Mouse (Mus musculus) heart, postnatal 25 days (tissue): ENCODE measurements around the gene Rbm6. TPM values are rescaled to one million over a fixed set of nuclear protein-coding genes. Genes with fewer than 3 reads are reported as not detected.

Source experiments
- DNase-seq: peaks from one replicate; pipeline ENCODE4 v3.0.0; 2022; ENCODE audit warnings: low spot score
- intact Hi-C: fragments of 180-260 bp; cut with DNase I; formaldehyde crosslinking; loops from one replicate; pipeline ENCODE4 v1.15.1; 2025
- total RNA-seq, 2 experiments: library from RNA; stranded (reverse); gene quantifications; 2 replicates each; pipeline ENCODE4 v1.2.3; 2021

Gene Rbm6
- total RNA-seq, 2 experiments from 2014 or later = 29.9 to 30.3 TPM

DNA sequence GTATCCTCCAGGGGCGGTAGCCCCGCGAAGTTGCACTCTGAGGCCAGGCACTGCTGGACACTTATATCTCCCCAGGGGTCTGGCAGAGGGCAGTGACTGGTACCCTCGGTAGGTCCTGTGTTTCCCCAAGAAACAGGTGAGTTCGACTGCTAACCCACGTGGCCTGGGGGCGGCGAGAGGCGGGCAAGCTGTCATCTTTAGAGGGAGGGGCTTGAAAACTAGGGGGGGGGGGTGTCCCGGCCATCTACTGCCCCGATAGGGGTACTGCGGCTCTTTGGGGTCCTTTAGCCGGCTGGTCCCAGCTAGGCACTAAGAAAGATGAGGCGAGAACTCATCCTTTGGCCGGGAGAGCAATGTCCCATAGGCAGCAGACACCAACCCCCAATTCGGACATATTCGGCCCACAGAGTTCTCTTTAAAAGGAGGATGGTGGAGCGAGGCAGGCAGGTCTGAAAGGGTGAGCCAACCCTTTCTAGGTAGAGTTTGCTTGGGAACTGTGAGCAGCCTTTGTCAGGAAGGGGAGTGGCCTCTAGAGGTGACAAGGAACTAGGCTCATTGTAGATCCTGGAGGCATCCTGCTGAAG is 15.3 kb upstream of the Rbm6 start:
- intact Hi-C loops = no loop called here
- no peak for DNase-seq

DNA sequence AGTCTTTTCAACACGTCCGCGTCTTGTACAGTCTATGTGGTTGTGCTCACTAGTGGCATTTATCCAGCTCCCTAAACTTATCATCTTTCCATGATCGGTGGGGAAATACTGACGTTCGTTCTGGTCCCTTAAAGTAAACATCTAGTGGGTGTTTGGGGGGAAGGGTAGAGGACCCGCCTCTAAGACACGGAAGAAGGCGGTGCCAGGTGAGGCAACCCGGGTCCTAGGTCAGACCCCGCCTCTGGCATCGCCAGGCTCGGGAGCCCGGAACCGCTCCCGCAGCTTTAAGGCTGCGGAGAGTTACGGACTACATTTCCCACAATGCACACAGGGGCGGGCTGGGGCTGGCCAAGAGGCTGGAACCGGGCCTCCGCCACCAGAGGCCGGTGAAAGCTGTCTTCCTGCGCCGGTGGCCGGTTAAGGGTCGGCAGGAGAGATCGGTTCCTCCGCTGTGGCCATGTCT is 14.8 kb upstream of the Rbm6 start, which contains the start of gene Mon1a:
Mon1a (plus strand) TSS at position 348 of the 463 bp plus-strand sequence.
- intact Hi-C loops = no loop called here
- DNase-seq = peak; percentile 86

DNA sequence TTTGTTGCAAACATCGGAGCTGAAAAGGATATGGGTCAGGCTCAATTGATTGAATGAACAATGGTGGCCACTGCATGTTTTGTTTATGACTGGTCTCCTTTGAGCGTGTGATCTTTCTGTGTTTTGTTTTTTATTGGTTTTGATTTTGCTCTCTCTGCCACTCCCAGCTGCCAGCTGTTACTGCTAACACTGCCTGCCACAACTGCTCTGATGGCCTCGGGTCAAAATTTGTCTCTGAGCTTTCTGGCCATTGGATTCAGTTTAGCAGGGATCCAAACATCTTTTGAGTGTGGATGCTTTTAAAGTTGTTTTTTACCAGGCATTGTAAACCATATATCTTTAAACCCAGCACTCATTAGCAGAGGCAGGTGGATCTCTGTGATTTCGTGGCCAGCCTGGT is 7.4 kb upstream of the Rbm6 start:
- intact Hi-C loops = no loop called here

DNA sequence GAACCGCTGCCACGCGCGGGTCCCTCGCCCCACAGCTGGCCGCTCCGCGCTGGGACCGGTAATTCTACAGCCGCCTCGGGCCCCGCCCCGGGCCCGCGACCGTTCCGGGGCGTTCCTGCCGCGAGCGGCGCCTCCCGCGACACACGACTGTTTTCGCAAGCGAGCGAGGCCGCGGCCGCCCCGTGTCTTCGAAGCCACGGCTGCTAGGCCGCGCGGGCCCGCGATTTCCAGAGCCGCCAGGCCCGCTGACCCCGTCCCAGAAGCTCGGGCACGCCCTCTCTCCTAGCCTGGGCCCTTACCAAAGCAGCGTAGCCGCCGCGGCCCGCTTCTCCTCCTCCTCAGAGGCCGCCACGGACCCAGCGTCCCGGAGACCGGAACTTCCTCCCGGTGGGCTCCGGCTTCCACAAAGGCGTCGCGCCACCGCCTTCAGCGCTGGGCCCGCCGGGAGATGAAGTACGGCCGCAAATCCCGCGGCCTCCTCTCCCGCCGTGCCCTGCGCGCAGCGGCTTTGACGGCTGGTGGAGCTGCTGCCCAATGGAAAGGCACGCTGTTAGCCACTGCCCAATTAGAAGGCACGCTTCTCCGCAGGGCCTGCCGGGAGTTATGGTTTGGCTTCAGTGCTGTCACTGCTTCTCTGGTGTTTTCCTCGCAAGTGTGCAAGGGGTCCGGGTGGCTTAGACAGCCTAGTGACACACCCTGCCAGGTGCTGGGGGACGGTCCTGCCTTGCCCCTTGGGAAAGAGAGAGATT is 513 bp downstream of the Rbm6 start:
- intact Hi-C loops = loop anchor here (10.0 kb wide), 1 partner anchor 422 kb away; the partner anchor contains the start of genes Amt and Nicn1
- DNase-seq = peak; percentile 93

More for the DNA sequence above, 7.4 kb upstream of the Rbm6 start:
- no peak for DNase-seq

DNA sequence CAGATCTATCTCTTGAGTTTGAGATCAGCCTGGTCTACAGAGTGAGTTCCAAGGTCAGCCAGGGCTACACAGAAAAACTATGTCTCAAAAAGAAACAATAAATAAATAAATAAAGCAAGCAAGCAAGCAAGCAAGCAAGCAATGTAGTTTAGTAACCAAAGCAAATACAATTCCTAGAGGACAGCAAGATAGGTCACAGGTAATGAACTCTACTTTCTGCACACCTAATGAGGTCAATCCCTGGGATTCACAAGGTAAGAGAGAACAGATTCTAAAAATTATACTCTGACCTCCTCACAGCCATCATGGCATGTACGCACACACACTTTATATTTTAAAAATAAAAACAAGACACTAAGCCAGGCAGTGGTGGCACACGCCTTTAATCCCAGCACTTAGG is 7.0 kb downstream of the Rbm6 start:
- intact Hi-C loops = no loop called here
- no peak for DNase-seq

DNA sequence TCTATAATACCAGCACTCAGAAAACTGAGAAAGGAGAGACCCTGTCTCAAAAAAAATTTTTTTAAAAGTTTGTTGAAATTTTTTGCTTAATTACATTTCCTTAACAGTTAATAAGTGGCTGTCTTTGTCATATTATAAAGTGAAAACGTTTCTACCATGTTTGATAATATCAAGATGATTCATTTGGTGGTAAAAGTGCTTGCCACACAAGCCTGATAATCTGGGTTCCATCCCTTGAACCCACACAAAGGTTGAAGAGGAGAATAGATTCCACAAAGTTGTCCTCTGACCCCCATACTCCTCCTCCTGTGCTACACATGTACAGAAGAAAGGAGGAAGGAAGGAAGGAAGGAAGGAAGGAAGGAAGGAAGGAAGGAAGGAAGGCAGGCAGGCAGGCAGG is 8.5 kb downstream of the Rbm6 start:
- intact Hi-C loops = no loop called here
- no peak for DNase-seq

DNA sequence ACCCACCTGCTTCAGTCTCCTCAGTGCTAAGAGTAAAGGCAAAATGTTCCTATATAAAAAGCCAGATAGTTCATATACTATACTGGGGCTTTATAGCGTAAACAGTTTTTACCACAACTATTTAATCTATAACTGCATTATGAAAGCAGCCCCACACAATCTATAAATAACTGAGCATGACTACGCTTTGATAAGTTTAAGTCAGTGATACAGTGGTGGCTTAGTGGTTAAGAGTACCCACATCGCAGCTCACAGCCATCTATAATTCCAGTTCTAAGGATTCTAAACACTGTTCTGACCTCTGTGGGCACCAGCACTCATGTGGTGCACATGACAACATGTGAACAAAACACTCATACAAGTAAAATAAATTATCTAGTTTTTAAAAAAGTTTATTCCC is 14.7 kb downstream of the Rbm6 start:
- intact Hi-C loops = no loop called here
- DNase-seq = no peak

DNA sequence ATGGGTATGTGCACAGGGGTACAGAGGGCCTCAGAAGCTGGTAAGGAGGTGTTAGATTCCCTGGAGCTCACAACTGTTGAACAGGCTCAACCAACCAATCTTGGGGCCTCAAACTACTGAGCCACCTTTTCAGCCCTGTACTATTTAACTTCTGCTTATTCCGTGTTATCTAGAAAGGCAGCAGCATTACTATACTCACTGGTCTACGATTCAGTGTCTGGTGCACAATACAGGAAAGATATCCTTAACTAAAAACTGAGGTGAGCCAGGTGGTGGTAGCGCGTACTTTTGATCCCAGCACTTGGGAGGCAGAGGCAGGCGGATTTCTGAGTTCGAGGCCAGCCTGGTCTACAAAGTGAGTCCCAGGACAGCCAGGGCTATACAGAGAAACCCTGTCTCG is 24.1 kb downstream of the Rbm6 start:
- intact Hi-C loops = no loop called here
- DNase-seq = no peak

DNA sequence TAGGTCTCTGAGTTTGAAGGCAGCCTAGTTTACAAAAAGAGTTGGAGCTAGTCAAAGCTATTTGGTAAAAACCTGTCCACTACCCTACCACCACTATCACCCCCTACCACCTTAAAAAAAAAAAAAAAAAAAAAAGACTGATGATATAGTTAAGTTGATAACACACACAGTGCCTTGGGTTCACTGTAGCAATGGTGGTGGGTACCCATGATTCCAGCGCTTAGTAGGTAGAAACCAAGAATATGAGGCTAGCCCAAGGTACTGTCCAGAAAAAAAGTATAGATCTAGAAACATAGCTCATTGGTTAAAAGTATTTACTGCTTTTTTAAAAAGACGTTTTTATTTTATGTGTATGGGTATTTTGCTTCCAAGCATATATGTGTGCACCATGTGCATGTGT is 30.3 kb downstream of the Rbm6 start:
- intact Hi-C loops = no loop called here

DNA sequence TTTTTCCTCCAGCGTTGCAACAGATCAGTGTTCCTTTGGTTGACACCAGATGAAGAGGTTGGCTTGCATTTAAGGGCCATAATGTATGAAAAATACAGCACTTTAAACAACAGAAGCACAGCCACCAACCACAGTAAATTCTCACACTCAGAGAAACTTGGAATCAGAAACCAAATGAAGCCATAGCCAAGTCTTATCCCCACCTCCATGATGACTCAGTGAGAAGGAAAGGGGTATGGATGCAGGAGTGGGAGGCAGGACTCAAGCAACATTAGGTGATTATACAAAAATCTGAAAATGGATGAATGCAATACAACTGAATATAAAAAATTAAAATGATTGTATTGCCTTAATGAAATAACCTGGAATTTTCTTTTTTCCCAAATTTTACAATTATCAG is 34.2 kb downstream of the Rbm6 start:
- intact Hi-C loops = no loop called here
- DNase-seq = no peak

More for the DNA sequence above, 30.3 kb downstream of the Rbm6 start:
- DNase-seq = no peak

DNA sequence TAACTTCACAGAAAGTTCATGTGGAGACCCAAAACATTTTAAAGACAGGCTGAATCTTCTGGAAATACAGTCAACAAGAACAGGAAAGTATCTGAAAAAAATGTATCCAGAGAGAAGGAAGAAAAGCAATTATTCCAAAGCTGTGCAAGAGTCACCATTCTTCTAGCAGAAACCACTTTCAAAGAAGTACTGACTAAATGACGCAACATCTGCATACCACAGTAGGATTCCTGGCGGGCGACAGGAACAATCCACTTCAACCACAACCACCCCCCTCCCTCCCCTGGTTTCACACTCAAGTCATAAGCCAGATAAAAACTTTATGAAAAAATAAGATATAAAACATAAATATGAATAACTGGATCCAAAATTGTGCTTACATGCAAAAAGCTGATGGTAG is 39.2 kb downstream of the Rbm6 start:
- intact Hi-C loops = no loop called here
- no peak for DNase-seq

DNA sequence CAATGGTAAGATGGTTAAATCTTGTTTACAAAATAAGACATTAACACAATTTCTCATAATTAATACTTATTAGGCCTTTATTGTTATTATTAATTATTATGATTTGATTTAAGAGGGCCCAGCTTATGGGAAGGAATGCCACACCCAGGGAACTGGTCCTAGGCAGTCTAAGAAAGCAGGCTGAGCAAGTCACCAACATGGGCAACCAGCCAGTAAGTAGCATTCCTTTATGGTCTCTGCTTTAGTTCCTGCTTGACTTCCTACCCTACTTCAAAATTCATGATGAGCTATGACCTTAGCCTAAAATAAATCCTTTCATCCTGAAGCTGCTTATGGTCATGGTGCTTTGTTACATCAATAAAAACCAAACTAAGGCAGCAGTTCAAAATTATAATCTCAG is 41.3 kb downstream of the Rbm6 start:
- DNase-seq = no peak
- intact Hi-C loops = no loop called here

DNA sequence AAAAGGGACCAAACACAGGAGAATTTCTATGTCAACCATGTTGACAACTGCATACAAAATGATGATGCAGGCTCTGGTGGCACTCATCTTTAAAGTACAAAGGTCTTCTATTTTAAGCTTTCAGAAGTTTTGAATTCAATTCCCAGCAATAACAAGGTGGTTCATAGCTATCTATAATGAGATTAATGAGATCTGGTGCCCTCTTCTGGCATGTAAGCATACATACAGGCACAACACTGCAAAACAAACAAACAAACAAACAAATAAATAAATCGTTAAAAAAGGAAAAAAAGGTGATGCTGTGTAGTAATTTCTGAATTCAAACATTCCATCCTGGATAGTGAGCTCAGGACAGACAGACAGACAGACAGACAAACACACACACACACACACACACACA is 60.9 kb downstream of the Rbm6 start:
- intact Hi-C loops = no loop called here
- DNase-seq = no peak

DNA sequence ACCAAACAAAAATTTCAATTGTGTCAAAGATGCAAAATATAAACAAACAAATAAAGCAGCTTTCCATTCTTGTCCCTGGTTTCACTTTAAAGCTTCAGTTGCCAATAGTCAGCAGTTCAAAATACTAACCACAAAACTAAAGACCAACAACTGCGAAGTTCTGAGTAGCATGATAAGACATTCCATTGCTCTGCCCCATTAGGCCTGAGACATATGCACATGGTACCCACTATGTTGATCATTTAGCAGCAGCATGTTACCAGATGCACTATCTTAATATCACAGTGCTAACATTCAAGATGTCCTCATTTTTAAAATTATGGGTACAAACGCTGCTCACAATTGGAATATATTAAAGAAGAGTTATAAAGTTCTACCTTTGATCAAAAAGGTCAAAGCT is 62.1 kb downstream of the Rbm6 start:
- intact Hi-C loops = no loop called here
- no peak for DNase-seq

DNA sequence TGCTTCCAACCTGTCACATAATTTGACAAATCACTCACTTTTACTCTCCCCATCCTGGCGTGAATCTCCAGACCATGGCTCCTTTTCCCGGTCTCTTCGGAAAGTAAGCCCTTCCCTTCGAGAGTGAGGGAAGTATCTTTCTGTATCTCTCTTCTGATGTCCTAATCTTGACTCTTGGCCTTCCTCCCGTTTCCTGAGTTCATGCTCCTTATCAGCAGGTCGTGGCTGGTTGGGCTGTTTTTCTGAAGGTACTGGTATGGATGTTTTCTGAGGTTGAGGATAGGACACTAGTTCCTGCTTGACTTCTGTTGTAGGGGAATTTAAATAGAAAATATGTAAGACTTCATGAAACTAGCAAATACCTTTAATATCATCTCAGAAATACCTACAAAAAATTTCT is 81.3 kb downstream of the Rbm6 start:
- no peak for DNase-seq
- intact Hi-C loops = no loop called here

DNA sequence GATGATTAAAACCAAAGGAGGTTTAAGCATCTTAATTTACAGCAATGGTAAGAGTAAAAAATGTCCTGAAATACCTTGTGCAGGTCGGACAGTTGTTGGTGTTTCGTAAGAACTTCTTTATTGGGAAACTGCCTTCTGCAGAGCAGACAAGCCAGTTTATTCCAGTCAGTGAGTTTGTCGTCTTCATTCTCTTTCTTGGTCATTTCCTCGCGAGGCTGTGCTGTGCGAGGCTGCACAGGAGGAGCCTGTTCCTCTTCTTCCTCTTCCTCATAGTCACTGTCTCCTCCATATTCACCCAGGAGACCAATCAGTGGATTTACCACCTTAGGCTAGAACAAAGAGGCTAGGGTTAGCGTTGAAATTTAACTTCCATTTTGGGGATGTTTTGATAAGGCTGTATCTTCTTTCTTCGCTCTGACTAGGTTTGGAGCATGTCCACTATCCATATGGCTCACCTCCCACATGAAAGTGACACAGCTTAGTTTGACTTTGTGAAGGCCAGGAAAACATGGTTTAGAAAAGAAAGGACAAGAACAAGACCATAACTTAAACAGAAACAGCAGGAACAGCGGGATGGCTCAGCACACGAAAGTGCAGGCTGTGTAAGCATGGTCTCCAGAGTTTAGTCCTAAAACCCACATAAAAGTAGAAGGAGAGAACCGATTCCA is 90.4 kb downstream of the Rbm6 start:
- intact Hi-C loops = no loop called here

DNA sequence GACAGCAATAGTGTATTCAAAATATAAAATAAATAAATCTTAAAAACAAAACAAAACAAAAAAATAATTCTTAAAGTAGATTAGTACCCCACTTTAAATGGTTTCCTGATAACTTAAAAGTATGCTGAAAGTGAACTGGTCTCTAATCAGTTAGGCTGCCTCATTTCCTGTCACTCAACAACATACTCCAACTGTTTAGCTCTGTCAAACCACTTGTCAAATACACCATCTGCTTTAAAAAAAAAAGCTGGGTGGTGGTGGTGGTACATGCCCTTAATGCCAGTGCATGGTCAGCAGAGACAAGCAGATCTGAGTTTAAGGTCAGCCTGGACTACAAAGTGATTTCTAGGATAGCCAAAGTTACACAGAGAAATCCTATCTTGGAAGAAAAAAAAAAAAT is 96.2 kb downstream of the Rbm6 start:
- no peak for DNase-seq
- intact Hi-C loops = no loop called here

More for the DNA sequence above, 90.4 kb downstream of the Rbm6 start:
- no peak for DNase-seq

DNA sequence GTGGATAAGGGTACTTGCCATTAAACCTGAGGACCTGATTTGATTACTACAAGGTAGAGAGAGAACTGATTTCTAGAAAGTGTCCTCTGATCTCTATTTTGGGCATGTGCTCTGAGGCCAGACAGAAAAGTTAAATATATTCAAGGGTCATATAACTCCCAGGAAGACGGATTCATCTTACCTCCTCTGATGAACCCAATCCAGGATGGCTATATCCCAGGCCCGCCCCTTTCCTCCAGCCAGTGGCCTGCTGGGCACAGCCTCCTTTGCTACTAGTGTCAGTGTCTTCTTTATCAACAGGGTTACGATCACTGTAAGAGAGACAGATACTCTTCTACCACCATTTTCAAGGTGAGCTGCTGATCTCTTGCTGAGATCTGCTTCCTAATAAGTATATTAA is 98.6 kb downstream of the Rbm6 start:
- no peak for DNase-seq
- intact Hi-C loops = no loop called here

DNA sequence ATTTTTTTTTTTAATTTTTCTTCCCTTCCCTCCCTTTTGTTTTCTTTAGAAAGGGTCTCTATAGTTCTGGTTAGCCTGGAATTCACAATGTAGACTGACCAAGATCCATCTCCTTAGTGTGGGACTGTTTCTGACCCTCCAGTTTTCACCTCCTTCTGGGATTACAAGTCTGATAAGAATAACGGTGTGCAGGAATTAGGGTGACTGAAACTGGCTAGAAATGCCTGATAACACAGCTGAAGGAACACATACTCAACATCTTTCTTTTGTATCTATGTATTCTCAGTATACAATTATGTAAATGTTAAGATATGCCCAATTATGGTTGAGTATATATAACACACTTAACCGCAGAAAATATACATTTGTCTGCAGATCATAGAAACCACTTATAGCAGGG is 101.3 kb downstream of the Rbm6 start:
- DNase-seq = no peak
- intact Hi-C loops = no loop called here

DNA sequence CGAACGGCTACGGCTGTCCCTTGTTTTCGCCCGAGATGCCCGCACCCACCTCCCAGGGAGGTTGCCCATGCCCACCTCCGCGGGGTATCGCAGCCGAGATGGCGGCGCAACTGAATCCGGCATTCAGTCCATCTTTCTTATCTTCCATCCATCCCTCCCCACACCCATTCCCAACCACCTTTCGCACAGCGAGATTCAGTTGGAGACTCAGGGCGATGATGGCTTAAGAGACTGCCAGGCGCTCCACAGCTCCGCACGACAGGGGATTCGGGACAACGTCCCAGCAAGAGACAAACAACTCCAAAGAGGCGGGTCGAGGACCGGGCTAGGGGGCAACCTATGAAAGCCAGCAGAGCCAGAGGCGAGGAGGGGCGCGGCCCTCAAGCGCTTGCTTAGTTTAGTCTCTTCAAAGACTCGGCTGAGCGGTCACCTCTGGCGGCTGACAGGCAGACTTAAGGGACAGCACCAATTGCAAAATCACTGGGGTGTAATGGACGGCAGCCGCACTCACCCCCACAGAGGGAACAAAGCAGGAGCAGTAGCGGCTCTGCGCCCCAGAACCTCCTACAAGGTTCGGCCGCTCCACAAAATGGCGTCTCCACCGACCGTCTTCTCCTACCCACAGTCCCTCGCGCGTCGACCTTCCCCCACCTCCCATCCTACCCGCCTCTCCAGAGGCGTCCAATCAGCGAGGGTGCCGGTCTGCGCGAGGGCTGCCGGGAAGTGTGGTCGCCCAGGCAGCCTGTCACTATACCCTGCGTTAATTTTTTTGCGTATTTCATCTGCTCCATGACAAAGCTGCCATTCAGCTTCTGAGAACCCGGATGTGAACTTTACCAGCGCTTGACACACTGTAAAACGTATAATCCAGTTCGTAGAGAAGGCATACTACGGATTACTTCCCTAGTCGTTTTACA is 102.4 kb downstream of the Rbm6 start, which contains the start of gene Rbm5:
Rbm5 (minus strand) TSS at position 623 of the 917 bp plus-strand sequence.
- DNase-seq = peak; percentile 90
- intact Hi-C loops = no loop called here
